Mouse (Mus musculus) forebrain, embryonic 14.5 days (tissue): ENCODE measurements around the gene Aox2. TPM values are rescaled to one million over a fixed set of nuclear protein-coding genes. Genes with fewer than 3 reads are reported as not detected.

Experiments
- ATAC-seq: fragments of 200-750 bp; cut with Nextera tagmentation; 2 replicates; pipeline ENCODE4 v1.8.0; 2017; ENCODE audit warnings: mild to moderate bottlenecking, moderate library complexity
- DNase-seq: peaks from one replicate; pipeline ENCODE4 v3.0.0-alpha.2; 2015; ENCODE audit warnings: low spot score
- H3K27ac ChIP-seq: fragments of 300-500 bp; sonication (generic); 2 replicates; pipeline ENCODE4 v1.5.1; 2014; ENCODE audit warnings: low read depth, mild to moderate bottlenecking, control low read depth, low read length, moderate library complexity
- H3K27me3 ChIP-seq: fragments of 300-500 bp; sonication (generic); replicated peaks from 2 replicates; pipeline ENCODE4 v1.6.1; 2014; ENCODE audit warnings: low read length, control low read depth, mixed read lengths; ENCODE audit not compliant: control insufficient read depth, insufficient read depth
- H3K36me3 ChIP-seq: fragments of 300-500 bp; sonication (generic); 2 replicates; pipeline ENCODE4 v1.6.1; 2014; ENCODE audit warnings: low read length, control low read depth; ENCODE audit not compliant: control insufficient read depth, insufficient read depth
- H3K4me1 ChIP-seq: fragments of 300-500 bp; sonication (generic); 2 replicates; pipeline ENCODE4 v1.6.1; 2014; ENCODE audit warnings: antibody characterized with exemption, low read length, control low read depth; ENCODE audit not compliant: control insufficient read depth, insufficient read depth
- H3K4me2 ChIP-seq: fragments of 300-500 bp; sonication (generic); 2 replicates; pipeline ENCODE4 v1.6.1; 2014; ENCODE audit warnings: mild to moderate bottlenecking, control low read depth, low read length
- H3K4me3 ChIP-seq: fragments of 300-500 bp; sonication (generic); 2 replicates; pipeline ENCODE4 v1.5.1; 2014; ENCODE audit warnings: low read depth, low read length, control low read depth
- H3K9ac ChIP-seq: fragments of 300-500 bp; sonication (generic); 2 replicates; pipeline ENCODE4 v1.6.1; 2014; ENCODE audit warnings: mild to moderate bottlenecking, low read length, control low read depth, moderate library complexity
- H3K9me3 ChIP-seq: fragments of 300-500 bp; sonication (generic); replicated peaks from 2 replicates; pipeline ENCODE4 v1.6.1; 2016; ENCODE audit warnings: low read length, control low read depth, mixed read lengths; ENCODE audit not compliant: control insufficient read depth
- WGBS: fragments of 180-500 bp; shearing (Covaris S2); extraction: QIAGEN DNeasy Blood & Tissue Kit; methylation state at CpG from one replicate; pipeline ENCODE4 v1.1.7; 2014; 5-methylcytosine and 5-hydroxymethylcytosine counted together
- polyA plus RNA-seq: library from polyadenylated mRNA; unstranded; fragments of >200 nt; fragmentation: Nextera tagmentation; extraction: Ambion mirVana; gene quantifications from 2 replicates; pipeline ENCODE4 v1.2.1, GENCODE M21; 2014

Aox2 gene
- polyA plus RNA-seq, 1 experiment from 2014 or later = not detected

GRCm38 (mm10) chr1:58296278-58296677 is 18.2 kb downstream of the Aox2 start:
- Histone ChIP-seq H3K4me3 (no peak overlapping the region), H3K27me3 (no peaks in the 10 kb centered on the region), H3K27ac (no peak overlapping the region), H3K4me1 (no peaks in the 10 kb centered on the region), H3K9ac (no peak overlapping the region), H3K4me2 (no peak overlapping the region), H3K36me3 (no peaks in the 10 kb centered on the region), H3K9me3 (no peaks in the 10 kb centered on the region)
- peak; percentile 84 for DNase-seq
- peak; percentile 82 for ATAC-seq
- 4% methylated on average over 7 of the region's 7 CpGs for WGBS

DNA sequence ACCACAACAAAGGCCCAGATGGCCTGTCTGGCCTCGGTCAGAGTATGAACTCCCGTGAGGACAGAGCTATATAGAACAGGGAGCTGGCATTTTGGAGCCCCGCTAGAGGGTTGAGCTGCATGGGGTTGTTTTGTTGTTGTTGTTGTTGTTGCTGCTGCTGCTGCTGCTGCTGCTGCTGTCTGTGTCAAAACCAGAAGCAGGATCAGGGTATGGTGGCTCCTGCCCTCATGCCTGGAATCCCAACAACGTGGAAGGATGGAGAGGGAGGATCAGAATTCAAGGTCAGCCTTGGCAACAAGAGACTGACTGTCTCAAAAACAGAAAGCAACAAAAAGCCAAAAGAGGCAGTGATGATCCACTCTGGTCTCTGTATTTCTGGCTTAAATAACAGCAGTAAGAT is 18.7 kb downstream of the Aox2 start:
- ATAC-seq (no peak), DNase-seq (no peak)
- 61% methylated on average over 4 of the region's 4 CpGs for WGBS
- H3K36me3 ChIP-seq = no peaks in the 10 kb centered on the region
- H3K27me3 ChIP-seq = no peaks in the 10 kb centered on the region
- no peak overlapping the region for H3K4me3 ChIP-seq
- H3K9ac ChIP-seq = no peak overlapping the region
- H3K27ac ChIP-seq = no peak overlapping the region
- no peak overlapping the region for H3K4me2 ChIP-seq
- no peaks in the 10 kb centered on the region for H3K4me1 ChIP-seq
- H3K9me3 ChIP-seq = no peaks in the 10 kb centered on the region

GRCm38 (mm10) chr1:58298347-58298746 is 20.2 kb downstream of the Aox2 start:
- Histone ChIP-seq H3K27me3 (no peaks in the 10 kb centered on the region), H3K4me1 (no peaks in the 10 kb centered on the region), H3K4me3 (no peak overlapping the region), H3K27ac (no peak overlapping the region), H3K36me3 (no peaks in the 10 kb centered on the region), H3K9me3 (no peaks in the 10 kb centered on the region), H3K9ac (no peak overlapping the region), H3K4me2 (no peak overlapping the region)
- ATAC-seq (no peak), DNase-seq (no peak)
- 82% methylated on average over 6 of the region's 6 CpGs for WGBS

DNA sequence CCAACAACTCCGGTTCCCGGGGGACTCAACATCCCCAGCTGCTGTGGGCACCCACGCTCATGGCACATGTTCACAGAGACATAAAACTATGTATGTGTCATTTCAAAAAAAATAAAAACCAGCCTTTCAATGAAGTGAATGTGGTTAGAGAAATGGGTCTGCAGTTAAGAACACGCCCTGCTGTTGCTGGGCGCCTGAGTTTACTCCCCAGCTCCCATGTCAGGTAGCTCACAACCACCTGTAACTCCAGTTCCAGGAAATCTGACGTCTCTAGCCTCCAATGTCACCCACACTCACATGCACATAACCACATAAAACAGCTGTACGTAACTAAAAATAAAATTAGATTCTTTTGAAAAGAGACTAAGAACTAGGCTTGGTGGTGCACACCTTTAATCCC is 22.9 kb downstream of the Aox2 start:
- no peak overlapping the region for H3K9ac ChIP-seq
- no peaks in the 10 kb centered on the region for H3K4me1 ChIP-seq
- H3K27ac ChIP-seq = no peak overlapping the region
- H3K36me3 ChIP-seq = no peaks in the 10 kb centered on the region
- ATAC-seq (no peak), DNase-seq (no peak)
- no peaks in the 10 kb centered on the region for H3K27me3 ChIP-seq
- WGBS = 88% methylated on average over 7 of the region's 7 CpGs
- H3K4me3 ChIP-seq = no peak overlapping the region
- no peaks in the 10 kb centered on the region for H3K9me3 ChIP-seq
- H3K4me2 ChIP-seq = no peak overlapping the region

DNA sequence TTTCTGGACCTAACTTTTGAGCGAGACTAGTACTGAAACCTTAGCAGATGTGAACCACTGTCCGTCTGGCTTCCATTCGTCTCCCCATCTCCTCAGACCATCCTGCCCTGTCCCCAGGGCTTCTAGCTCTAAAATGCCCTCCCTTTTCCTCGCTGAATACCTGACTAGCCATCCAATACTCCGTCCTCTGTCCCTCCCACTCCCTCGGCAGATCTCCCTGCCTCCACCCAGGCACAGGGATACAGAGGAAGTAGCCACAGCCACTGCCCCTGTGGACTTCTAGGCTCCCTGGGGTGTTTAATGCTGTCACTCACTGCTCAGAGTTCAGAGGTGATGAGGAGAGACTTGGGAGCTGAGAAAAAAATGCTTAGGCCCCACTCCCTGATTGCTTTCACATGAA is 23.9 kb downstream of the Aox2 start:
- DNase-seq (no peak), ATAC-seq (no peak)
- no peaks in the 10 kb centered on the region for H3K9me3 ChIP-seq
- H3K4me2 ChIP-seq = no peak overlapping the region
- no peak overlapping the region for H3K9ac ChIP-seq
- H3K27me3 ChIP-seq = no peaks in the 10 kb centered on the region
- H3K27ac ChIP-seq = no peak overlapping the region
- 71% methylated on average over 5 of the region's 6 CpGs for WGBS
- no peaks in the 10 kb centered on the region for H3K4me1 ChIP-seq
- no peaks in the 10 kb centered on the region for H3K36me3 ChIP-seq
- no peak overlapping the region for H3K4me3 ChIP-seq

DNA sequence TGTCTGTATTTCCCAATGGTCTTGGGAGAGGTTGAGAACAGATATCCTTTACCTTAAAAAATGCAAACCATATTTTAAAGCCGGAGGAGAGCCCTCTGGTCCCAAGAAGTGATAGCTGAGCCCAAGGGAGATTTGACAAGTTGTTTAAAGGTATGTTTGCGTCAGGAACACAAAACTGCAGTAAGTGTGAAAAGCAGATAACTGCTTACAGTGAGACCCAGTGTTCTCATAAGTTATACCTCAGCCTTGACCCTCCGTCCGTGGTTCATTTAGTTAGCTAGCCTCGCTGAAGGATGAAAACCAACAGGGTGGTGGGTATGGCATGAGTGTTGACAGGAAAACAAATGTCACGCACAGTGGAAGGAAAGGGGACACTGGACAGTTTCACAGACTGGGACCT is 24.9 kb downstream of the Aox2 start:
- no peak overlapping the region for H3K9ac ChIP-seq
- 91% methylated on average over 6 of the region's 6 CpGs for WGBS
- no peak for DNase-seq
- H3K27me3 ChIP-seq = no peaks in the 10 kb centered on the region
- ATAC-seq = no peak
- no peaks in the 10 kb centered on the region for H3K36me3 ChIP-seq
- H3K4me2 ChIP-seq = no peak overlapping the region
- no peaks in the 10 kb centered on the region for H3K9me3 ChIP-seq
- H3K4me3 ChIP-seq = no peak overlapping the region
- no peaks in the 10 kb centered on the region for H3K4me1 ChIP-seq
- no peak overlapping the region for H3K27ac ChIP-seq

GRCm38 (mm10) chr1:58303726-58304125 is 25.6 kb downstream of the Aox2 start:
- DNase-seq (no peak), ATAC-seq (no peak)
- Histone ChIP-seq H3K9me3 (no peaks in the 10 kb centered on the region), H3K36me3 (no peaks in the 10 kb centered on the region), H3K27ac (no peak overlapping the region), H3K27me3 (no peaks in the 10 kb centered on the region), H3K4me2 (no peak overlapping the region), H3K9ac (no peak overlapping the region), H3K4me1 (no peaks in the 10 kb centered on the region), H3K4me3 (no peak overlapping the region)
- WGBS = 97% methylated on average over 4 of the region's 4 CpGs

DNA sequence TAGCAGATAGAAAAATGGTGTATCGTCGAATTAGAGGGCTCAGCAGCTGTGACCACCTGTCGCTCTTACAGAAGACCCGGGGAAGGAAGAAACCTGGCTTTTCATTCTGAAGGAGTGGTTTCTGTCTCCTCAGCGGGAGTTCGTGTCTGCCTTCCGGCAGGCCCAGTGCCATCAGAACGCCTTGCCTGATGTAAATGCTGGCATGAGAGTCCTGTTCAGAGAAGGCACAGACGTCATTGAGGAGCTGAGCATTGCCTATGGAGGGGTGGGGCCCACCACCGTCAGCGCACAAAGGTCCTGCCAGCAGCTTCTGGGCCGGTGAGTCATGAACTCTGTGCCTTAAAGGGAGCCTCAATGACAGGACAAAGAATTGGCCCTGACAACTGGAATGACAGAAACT is 26.2 kb downstream of the Aox2 start:
- DNase-seq = no peak
- ATAC-seq = no peak
- Histone ChIP-seq H3K27ac (no peak overlapping the region), H3K4me2 (no peak overlapping the region), H3K4me1 (no peaks in the 10 kb centered on the region), H3K4me3 (no peak overlapping the region), H3K9ac (no peak overlapping the region), H3K36me3 (no peaks in the 10 kb centered on the region), H3K27me3 (no peaks in the 10 kb centered on the region), H3K9me3 (no peaks in the 10 kb centered on the region)
- 56% methylated on average over 12 of the region's 12 CpGs for WGBS

- H3K36me3 ChIP-seq = no peaks in the 10 kb centered on the region
- H3K27me3 ChIP-seq = no peaks in the 10 kb centered on the region
- no peaks in the 10 kb centered on the region for H3K9me3 ChIP-seq
- H3K9ac ChIP-seq = no peak overlapping the region
- no peak overlapping the region for H3K4me2 ChIP-seq
- DNase-seq (no peak), ATAC-seq (no peak)
- H3K4me1 ChIP-seq = no peaks in the 10 kb centered on the region
- WGBS = 91% methylated on average over 8 of the region's 8 CpGs
- H3K27ac ChIP-seq = no peak overlapping the region
- H3K4me3 ChIP-seq = no peak overlapping the region
Observed at GRCm38 (mm10) chr1:58307181-58307580, 29.1 kb downstream of the Aox2 start.

- 90% methylated on average over 8 of the region's 8 CpGs for WGBS
Observed at GRCm38 (mm10) chr1:58308594-58308993, 30.5 kb downstream of the Aox2 start.

More at GRCm38 (mm10) chr1:58308594-58308993, 30.5 kb downstream of the Aox2 start:
- H3K36me3 ChIP-seq = no peaks in the 10 kb centered on the region
- no peak overlapping the region for H3K27ac ChIP-seq
- no peak for ATAC-seq
- H3K4me2 ChIP-seq = no peak overlapping the region
- H3K9me3 ChIP-seq = no peaks in the 10 kb centered on the region
- no peak overlapping the region for H3K9ac ChIP-seq
- no peak overlapping the region for H3K4me3 ChIP-seq
- DNase-seq = no peak
- no peaks in the 10 kb centered on the region for H3K4me1 ChIP-seq
- no peaks in the 10 kb centered on the region for H3K27me3 ChIP-seq
